Mouse (Mus musculus) heart, embryonic 15.5 days (tissue): ENCODE data around the gene Gm4787. TPM values are rescaled to one million over a fixed set of nuclear protein-coding genes. Genes with fewer than 3 reads are reported as not detected.
"Not testable (repeated sequence)": the region's sequence is repeated elsewhere in the genome, so short reads cannot be mapped to it uniquely, and the experiment has no call there.

Experiments used
- ATAC-seq: fragments of 200-750 bp; cut with Nextera tagmentation; replicated peaks from 2 replicates; pipeline ENCODE4 v1.8.0; 2017; ENCODE audit warnings: low read depth, moderate TSS enrichment; ENCODE audit not compliant: insufficient number of reproducible peaks, insufficient read depth, low FRiP score
- H3K27ac ChIP-seq: fragments of 300-500 bp; sonication (generic); 2 replicates; pipeline ENCODE4 v1.5.1; 2015; ENCODE audit warnings: mild to moderate bottlenecking, inconsistent platforms
- H3K27me3 ChIP-seq: fragments of 300-500 bp; sonication (generic); 2 replicates; pipeline ENCODE4 v1.6.1; 2015; ENCODE audit warnings: inconsistent platforms
- H3K36me3 ChIP-seq: fragments of 300-500 bp; sonication (generic); 2 replicates; pipeline ENCODE4 v1.6.1; 2015; ENCODE audit warnings: mild to moderate bottlenecking, inconsistent platforms
- H3K4me1 ChIP-seq: fragments of 300-500 bp; sonication (generic); replicated peaks from 2 replicates; pipeline ENCODE4 v1.6.1; 2015; ENCODE audit warnings: inconsistent platforms
- H3K4me2 ChIP-seq: fragments of 300-500 bp; sonication (generic); 2 replicates; pipeline ENCODE4 v1.6.1; 2015; ENCODE audit warnings: inconsistent platforms, mild to moderate bottlenecking, moderate library complexity
- H3K4me3 ChIP-seq: fragments of 300-500 bp; sonication (generic); 2 replicates; pipeline ENCODE4 v1.5.1; 2015; ENCODE audit warnings: mild to moderate bottlenecking, inconsistent platforms
- H3K9ac ChIP-seq: fragments of 300-500 bp; sonication (generic); 2 replicates; pipeline ENCODE4 v1.6.1; 2015; ENCODE audit warnings: mild to moderate bottlenecking, inconsistent platforms
- H3K9me3 ChIP-seq: fragments of 300-500 bp; sonication (generic); replicated peaks from 2 replicates; pipeline ENCODE4 v1.6.1; 2016; ENCODE audit warnings: inconsistent platforms
- WGBS: fragments of 180-500 bp; shearing (Covaris S2); methylation state at CpG from one replicate; pipeline ENCODE4 v1.1.7; 2015; ENCODE audit warnings: mixed read lengths; 5-methylcytosine and 5-hydroxymethylcytosine counted together
- polyA plus RNA-seq: library from polyadenylated mRNA; unstranded; fragments of >200 nt; fragmentation: Nextera tagmentation; extraction: Ambion mirVana; gene quantifications from 2 replicates; pipeline ENCODE4 v1.2.1, GENCODE M21; 2015

Gene Gm4787
- 0.14 and 0.22 TPM in 2 replicates for polyA plus RNA-seq

DNA sequence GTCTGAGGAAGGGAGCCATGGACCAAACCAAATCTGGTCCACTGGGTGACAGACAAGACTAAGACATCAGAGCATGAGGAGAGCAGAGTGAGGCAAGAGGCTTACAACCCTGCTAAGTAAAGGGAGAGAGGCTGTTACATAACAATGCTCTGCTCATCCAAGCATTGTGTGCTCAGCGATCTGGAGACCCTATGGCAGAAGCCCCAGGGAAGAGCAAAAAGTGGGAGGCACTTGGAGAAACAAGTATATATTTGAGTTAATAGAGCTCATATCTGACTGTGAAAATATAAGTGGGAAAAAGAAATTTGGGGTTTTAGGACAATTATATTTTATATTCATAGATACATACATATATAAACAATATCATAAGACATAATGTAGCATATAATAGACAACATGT lies at the start of gene Gm4787:
Gm4787 (minus strand) TSS at position 101 of the 400 bp plus-strand sequence.
- H3K4me1 ChIP-seq, H3K9me3 ChIP-seq, H3K4me2 ChIP-seq, H3K27ac ChIP-seq, H3K27me3 ChIP-seq, ATAC-seq, H3K9ac ChIP-seq, H3K36me3 ChIP-seq, H3K4me3 ChIP-seq: not testable (repeated sequence)
- WGBS: 89% methylated on average over 1 of the region's 1 CpGs

DNA sequence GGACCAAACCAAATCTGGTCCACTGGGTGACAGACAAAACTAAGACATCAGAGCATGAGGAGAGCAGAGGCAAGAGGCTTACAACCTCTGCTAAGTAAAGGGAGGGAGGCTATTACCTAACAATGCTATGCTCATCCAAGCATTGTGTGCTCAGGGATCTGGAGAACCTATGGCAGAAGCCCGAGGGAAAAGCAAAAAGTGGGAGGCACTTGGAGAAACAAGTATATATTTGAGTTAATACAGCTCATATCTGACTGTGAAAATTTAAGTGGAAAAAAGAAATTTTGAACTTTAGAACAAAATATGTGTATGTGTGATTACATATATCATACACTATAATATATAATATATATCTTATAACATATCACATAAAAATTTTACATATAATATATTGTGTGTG lies 42.6 kb upstream of the Gm4787 start, which contains the start of gene Adam4:
Adam4 (minus strand) TSS at position 101 of the 400 bp plus-strand sequence.
- H3K4me1 ChIP-seq: no peaks in the 10 kb centered on the region
- H3K36me3 ChIP-seq: 0 out of 2 replicates have a peak, but pooled peaks cover 7% of the 10 kb centered on the region
- H3K4me3 ChIP-seq: no peak within 1 kb of the TSS
- no peak within 1 kb of the TSS for H3K27ac ChIP-seq
- no peaks in the 10 kb centered on the region; the same call in 1 of the 2 replicates for H3K9me3 ChIP-seq
- H3K4me2 ChIP-seq: no peak within 1 kb of the TSS
- H3K9ac ChIP-seq: no peak within 1 kb of the TSS
- ATAC-seq: no peak
- H3K27me3 ChIP-seq: no peaks in the 10 kb centered on the region
- 86% methylated on average over 1 of the region's 1 CpGs for WGBS

- Histone ChIP-seq H3K9ac (no peak overlapping the region), H3K4me1 (no peaks in the 10 kb centered on the region), H3K4me3 (no peak overlapping the region), H3K27me3 (no peaks in the 10 kb centered on the region), H3K9me3 (no peaks in the 10 kb centered on the region), H3K4me2 (no peak overlapping the region), H3K36me3 (no peaks in the 10 kb centered on the region), H3K27ac (no peak overlapping the region)
- 70% methylated on average over 3 of the region's 3 CpGs for WGBS
- no peak for ATAC-seq
Observed at GRCm38 (mm10) chr12:81413211-81413610, 33.9 kb upstream of the Gm4787 start.

GRCm38 (mm10) chr12:81408966-81409365 lies 29.7 kb upstream of the Gm4787 start:
- Histone ChIP-seq H3K4me1 (no peaks in the 10 kb centered on the region), H3K4me2 (no peak overlapping the region), H3K27ac (no peak overlapping the region), H3K36me3 (no peaks in the 10 kb centered on the region), H3K4me3 (no peak overlapping the region), H3K9me3 (no peaks in the 10 kb centered on the region), H3K9ac (no peak overlapping the region), H3K27me3 (no peaks in the 10 kb centered on the region)
- WGBS: 86% methylated on average over 3 of the region's 3 CpGs
- no peak for ATAC-seq

- Histone ChIP-seq H3K4me1 (no peaks in the 10 kb centered on the region), H3K27ac (no peak overlapping the region), H3K9ac (no peak overlapping the region), H3K9me3 (no peaks in the 10 kb centered on the region), H3K4me2 (no peak overlapping the region), H3K27me3 (no peaks in the 10 kb centered on the region), H3K36me3 (no peaks in the 10 kb centered on the region), H3K4me3 (no peak overlapping the region)
- ATAC-seq: no peak
- 21% methylated on average over 1 of the region's 1 CpGs for WGBS
Observed at GRCm38 (mm10) chr12:81402187-81402586, 22.9 kb upstream of the Gm4787 start.

- no peak overlapping the region for H3K27ac ChIP-seq
- H3K4me2 ChIP-seq: peak overlapping the region; percentile 95; the same call in 1 of the 2 replicates
- WGBS: 77% methylated on average over 5 of the region's 5 CpGs
Observed at GRCm38 (mm10) chr12:81333841-81334240, 45.4 kb downstream of the Gm4787 start.

DNA sequence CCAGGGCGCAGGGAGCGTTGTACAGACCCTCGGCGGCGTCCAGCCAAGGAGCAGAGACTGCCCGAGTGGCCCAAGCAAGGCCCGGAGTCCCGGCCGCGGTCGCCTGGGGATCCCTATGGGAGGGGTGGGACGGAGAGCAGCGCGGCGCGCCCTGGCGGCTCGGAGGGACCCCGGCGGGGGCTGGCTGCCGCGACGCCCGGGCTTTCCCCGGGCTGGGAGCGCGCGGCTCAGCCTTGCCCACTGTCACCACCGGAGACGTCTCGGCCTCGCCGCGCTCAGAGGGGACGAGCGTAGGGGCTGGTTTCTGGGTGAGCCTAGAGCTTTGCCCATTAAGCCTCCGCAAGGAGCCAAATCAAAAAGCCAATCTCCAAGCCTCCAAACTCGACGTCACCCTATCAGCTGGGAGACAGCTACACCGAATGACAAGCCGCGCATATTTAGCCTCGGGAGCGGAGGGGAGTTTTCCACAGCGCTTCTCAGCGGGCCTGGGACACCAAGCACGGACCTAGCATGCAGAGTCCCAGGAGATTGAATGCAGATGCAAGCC lies 46.3 kb downstream of the Gm4787 start, which contains the start of gene Slc8a3:
Slc8a3 (minus strand) TSS at position 306 of the 547 bp plus-strand sequence.
- H3K4me1 ChIP-seq: peaks cover 13% of the 10 kb centered on the region
- no peaks in the 10 kb centered on the region for H3K9me3 ChIP-seq
- peaks cover 67% of the 10 kb centered on the region for H3K27me3 ChIP-seq
- ATAC-seq: peak; percentile 35
- peak within 1 kb of the TSS; percentile 95 for H3K4me2 ChIP-seq
- H3K9ac ChIP-seq: peak within 1 kb of the TSS; percentile 45
- WGBS: under 1% methylated on average over 47 of the region's 47 CpGs
- H3K36me3 ChIP-seq: no peaks in the 10 kb centered on the region
- peak within 1 kb of the TSS; percentile 57 for H3K4me3 ChIP-seq
- no peak within 1 kb of the TSS for H3K27ac ChIP-seq

More at GRCm38 (mm10) chr12:81333841-81334240, 45.4 kb downstream of the Gm4787 start:
- Histone ChIP-seq H3K4me3 (peak overlapping the region; percentile 57; the same call in 1 of the 2 replicates), H3K36me3 (no peaks in the 10 kb centered on the region), H3K4me1 (peaks cover 13% of the 10 kb centered on the region), H3K27me3 (peaks cover 68% of the 10 kb centered on the region), H3K9ac (no peak overlapping the region), H3K9me3 (no peaks in the 10 kb centered on the region)
- ATAC-seq: no peak

- Histone ChIP-seq H3K27ac (no peak overlapping the region), H3K9ac (peak overlapping the region; percentile 45), H3K4me3 (peak overlapping the region; percentile 57), H3K36me3 (no peaks in the 10 kb centered on the region), H3K4me2 (peak overlapping the region; percentile 95), H3K27me3 (peaks cover 64% of the 10 kb centered on the region), H3K9me3 (no peaks in the 10 kb centered on the region), H3K4me1 (peaks cover 13% of the 10 kb centered on the region)
- WGBS: 2% methylated on average over 52 of the region's 54 CpGs
- ATAC-seq: peak; percentile 53
Observed at GRCm38 (mm10) chr12:81331937-81332874, 47.1 kb downstream of the Gm4787 start.

DNA sequence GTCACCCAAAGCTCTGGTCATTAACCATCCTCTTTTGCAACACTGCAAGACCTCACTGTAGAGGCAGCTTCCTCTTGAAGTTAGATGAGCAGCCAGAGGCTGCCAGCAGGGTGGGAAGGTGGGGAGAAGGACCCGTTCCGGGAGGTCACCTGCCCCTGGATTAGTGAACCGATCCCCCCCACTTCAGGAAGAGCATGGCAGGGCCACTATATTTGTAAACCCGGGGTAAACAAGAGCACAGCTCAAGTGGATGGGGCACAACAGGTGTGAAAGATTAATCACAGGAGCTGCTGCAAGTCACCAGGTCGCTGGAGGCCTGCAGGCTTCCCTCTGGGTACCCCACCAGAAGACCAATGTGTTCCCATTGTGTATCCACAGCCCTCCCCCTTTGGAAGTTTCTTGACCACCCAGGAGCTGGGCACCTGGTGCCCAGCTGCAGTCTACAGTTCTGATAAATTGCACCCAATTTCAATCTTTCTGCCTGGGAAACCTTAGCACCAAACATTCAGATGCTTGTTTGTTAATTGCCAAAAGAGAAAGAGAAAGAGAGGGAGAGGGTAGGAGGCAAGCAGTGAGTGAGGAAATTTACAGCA lies 48.1 kb downstream of the Gm4787 start:
- Histone ChIP-seq H3K4me2 (peak overlapping the region; percentile 95; the same call in 1 of the 2 replicates), H3K27me3 (peaks cover 58% of the 10 kb centered on the region), H3K4me1 (peaks cover 13% of the 10 kb centered on the region), H3K9ac (no peak overlapping the region), H3K9me3 (no peaks in the 10 kb centered on the region), H3K27ac (no peak overlapping the region), H3K4me3 (no peak overlapping the region), H3K36me3 (no peaks in the 10 kb centered on the region)
- ATAC-seq: no peak
- 40% methylated on average over 5 of the region's 5 CpGs for WGBS
